Mouse (Mus musculus) neural tube, embryonic 13.5 days (tissue): ENCODE results near the gene Ppp1r1b. TPM values are rescaled to one million over a fixed set of nuclear protein-coding genes. Genes with fewer than 3 reads are reported as not detected.

Experiments used
- ATAC-seq: fragments of 200-750 bp; cut with Nextera tagmentation; 2 replicates; pipeline ENCODE4 v1.8.0; 2017; ENCODE audit warnings: low read depth, mild to moderate bottlenecking, moderate TSS enrichment, moderate library complexity
- H3K27ac ChIP-seq: fragments of 300-500 bp; sonication (generic); replicated peaks from 2 replicates; pipeline ENCODE4 v1.5.1; 2015; ENCODE audit warnings: moderate library complexity, mild to moderate bottlenecking, inconsistent platforms
- H3K27me3 ChIP-seq: fragments of 300-500 bp; sonication (generic); 2 replicates; pipeline ENCODE4 v1.6.1; 2015; ENCODE audit warnings: mild to moderate bottlenecking, inconsistent platforms
- H3K36me3 ChIP-seq: fragments of 300-500 bp; sonication (generic); 2 replicates; pipeline ENCODE4 v1.6.1; 2015; ENCODE audit warnings: mild to moderate bottlenecking, inconsistent platforms
- H3K4me1 ChIP-seq: fragments of 300-500 bp; sonication (generic); replicated peaks from 2 replicates; pipeline ENCODE4 v1.6.1; 2015; ENCODE audit warnings: inconsistent platforms
- H3K4me2 ChIP-seq: fragments of 300-500 bp; sonication (generic); 2 replicates; pipeline ENCODE4 v1.6.1; 2015; ENCODE audit warnings: inconsistent platforms, mild to moderate bottlenecking, moderate library complexity
- H3K4me3 ChIP-seq: fragments of 300-500 bp; sonication (generic); 2 replicates; pipeline ENCODE4 v1.5.1; 2015; ENCODE audit warnings: mild to moderate bottlenecking, inconsistent platforms
- H3K9ac ChIP-seq: fragments of 300-500 bp; sonication (generic); 2 replicates; pipeline ENCODE4 v1.6.1; 2015; ENCODE audit warnings: moderate library complexity, mild to moderate bottlenecking, inconsistent platforms
- H3K9me3 ChIP-seq: fragments of 300-500 bp; sonication (generic); 2 replicates; pipeline ENCODE4 v1.6.1; 2016; ENCODE audit warnings: inconsistent platforms
- WGBS: fragments of 180-500 bp; shearing (Covaris S2); methylation state at CpG from one replicate; pipeline ENCODE4 v1.1.7; 2015; 5-methylcytosine and 5-hydroxymethylcytosine counted together
- polyA plus RNA-seq: library from polyadenylated mRNA; unstranded; fragments of >200 nt; fragmentation: Nextera tagmentation; extraction: Ambion mirVana; gene quantifications from 2 replicates; pipeline ENCODE4 v1.2.1, GENCODE M21; 2015

Ppp1r1b gene
- 1.7 and 2.1 TPM in 2 replicates for polyA plus RNA-seq

GRCm38 (mm10) chr11:98348083-98348961 lies at the start of gene Ppp1r1b:
Ppp1r1b (plus strand) TSS chr11:98348404.
- H3K27me3 ChIP-seq, result peaks cover 97% of the 10 kb centered on the region
- no peak within 1 kb of the TSS for H3K27ac ChIP-seq
- peaks cover 22% of the 10 kb centered on the region for H3K4me1 ChIP-seq
- 1% methylated on average over 54 of the region's 55 CpGs for WGBS
- no peaks in the 10 kb centered on the region for H3K9me3 ChIP-seq
- no peaks in the 10 kb centered on the region for H3K36me3 ChIP-seq
- peak within 1 kb of the TSS; percentile 65 for H3K9ac ChIP-seq
- peak; percentile 57 for ATAC-seq
- H3K4me3 ChIP-seq, result peak within 1 kb of the TSS; percentile 48
- peak within 1 kb of the TSS; percentile 85 for H3K4me2 ChIP-seq

DNA sequence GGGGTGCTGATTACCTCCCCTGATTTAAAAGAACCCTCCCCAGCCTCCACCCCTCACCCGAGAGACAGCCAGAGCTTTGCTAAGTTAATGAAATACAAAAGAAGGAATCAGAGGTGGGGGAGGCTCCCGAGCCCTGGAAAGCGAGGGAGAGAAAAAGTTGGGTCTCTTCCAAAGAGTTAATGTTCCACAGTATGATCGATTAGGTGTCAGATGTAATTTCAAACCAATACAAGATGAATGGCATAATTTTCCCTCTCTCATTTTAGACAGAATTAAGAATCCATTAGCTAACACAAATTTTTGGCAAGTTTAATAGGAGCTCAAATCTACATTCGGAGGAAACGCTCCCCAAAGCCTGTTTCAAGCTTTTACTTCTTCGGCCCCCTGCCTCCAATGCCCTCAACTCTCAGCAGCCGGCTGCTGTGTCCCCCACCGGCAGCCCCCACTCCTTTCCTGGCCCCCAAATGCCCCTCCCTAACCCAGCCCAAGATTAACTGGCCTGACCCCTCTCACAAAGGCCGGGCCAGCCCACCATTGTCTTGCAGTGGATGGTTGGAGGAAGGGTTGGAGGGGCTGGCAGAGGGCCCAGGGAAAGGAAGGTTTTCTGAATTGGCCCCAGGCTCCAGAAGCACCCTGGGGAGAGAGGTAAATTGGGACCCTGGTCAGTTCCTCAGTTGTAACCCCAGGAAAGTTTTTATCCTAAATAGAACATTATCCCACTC lies 49.6 kb upstream of the Ppp1r1b start:
- no peaks in the 10 kb centered on the region for H3K36me3 ChIP-seq
- no peak overlapping the region for H3K4me3 ChIP-seq
- peaks cover 44% of the 10 kb centered on the region for H3K27me3 ChIP-seq
- H3K4me1 ChIP-seq, result peaks cover 52% of the 10 kb centered on the region
- peak overlapping the region; percentile 38; the same call in 1 of the 2 replicates for H3K9ac ChIP-seq
- 2% methylated on average over 10 of the region's 10 CpGs for whole genome bisulfite sequencing
- no peak overlapping the region for H3K4me2 ChIP-seq
- H3K27ac ChIP-seq, result no peak overlapping the region
- no peaks in the 10 kb centered on the region for H3K9me3 ChIP-seq
- ATAC-seq, result no peak

GRCm38 (mm10) chr11:98313790-98314323 lies 34.3 kb upstream of the Ppp1r1b start:
- no peaks in the 10 kb centered on the region for H3K36me3 ChIP-seq
- H3K4me1 ChIP-seq, result peaks cover 19% of the 10 kb centered on the region
- H3K9ac ChIP-seq, result 0 out of 2 replicates have a peak overlapping the region, but pooled peaks have one; percentile 22
- H3K9me3 ChIP-seq, result no peaks in the 10 kb centered on the region
- no peak overlapping the region for H3K4me3 ChIP-seq
- WGBS, result 1% methylated on average over 26 of the region's 26 CpGs
- no peak overlapping the region for H3K27ac ChIP-seq
- no peak for ATAC-seq
- peak overlapping the region; percentile 29 for H3K4me2 ChIP-seq
- H3K27me3 ChIP-seq, result peaks cover 96% of the 10 kb centered on the region

DNA sequence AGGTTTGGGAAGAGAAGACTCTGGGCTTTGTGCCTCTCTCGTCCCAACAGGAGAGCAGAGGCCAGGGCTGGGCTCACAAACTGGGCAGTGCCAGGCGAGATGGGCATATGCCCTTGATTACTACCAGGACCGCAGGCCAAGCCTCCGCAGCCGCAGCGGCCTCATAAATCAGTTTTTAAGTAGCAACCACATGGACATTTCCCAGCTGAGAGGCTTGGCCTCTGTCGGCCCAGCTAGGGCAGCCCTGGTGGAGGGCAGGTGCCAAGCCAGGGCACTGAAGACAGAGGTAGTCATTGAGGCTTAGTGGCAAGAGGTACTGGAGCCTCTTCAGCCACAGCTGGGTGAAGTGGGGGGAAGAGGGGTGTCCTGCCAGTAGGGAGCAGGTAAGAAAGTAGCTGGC lies 30.7 kb upstream of the Ppp1r1b start:
- H3K4me2 ChIP-seq, result no peak overlapping the region

DNA sequence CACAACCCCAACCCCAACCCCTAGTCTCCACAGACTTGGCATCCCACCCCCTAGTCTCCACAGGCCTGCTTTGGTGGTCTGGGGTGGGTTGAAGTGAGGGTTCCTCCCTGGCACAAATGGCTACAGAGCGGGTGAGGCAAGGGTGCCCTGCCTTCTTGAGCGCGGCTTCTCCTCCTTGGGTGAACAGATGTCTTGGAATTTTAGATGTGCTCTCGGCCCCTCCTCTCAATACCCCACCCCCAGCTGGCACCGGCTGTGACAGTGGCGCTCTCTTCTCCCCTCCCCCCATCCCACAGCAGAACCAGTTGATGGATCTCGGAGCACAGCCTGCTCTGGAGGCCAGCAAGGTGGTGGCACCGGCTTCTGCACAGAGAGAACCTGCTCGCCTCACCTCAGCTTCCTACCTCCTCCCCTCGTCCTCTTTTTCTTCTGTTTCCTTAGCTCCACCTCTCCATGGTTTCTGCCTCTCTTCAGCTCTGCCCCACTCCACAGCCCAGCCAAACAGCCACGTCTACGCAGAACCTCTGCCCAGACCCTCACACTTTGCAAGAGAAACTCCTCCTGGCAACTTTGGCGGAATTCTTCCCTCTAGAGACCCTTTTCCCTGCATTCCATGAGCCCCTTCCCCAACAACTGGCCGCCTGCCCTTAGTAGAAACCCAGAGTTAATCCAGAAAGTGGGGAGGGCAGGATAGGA lies 29.6 kb upstream of the Ppp1r1b start:
- Histone ChIP-seq H3K4me3 (no peak overlapping the region), H3K9me3 (no peaks in the 10 kb centered on the region), H3K4me2 (peak overlapping the region; percentile 11; the same call in 1 of the 2 replicates), H3K9ac (no peak overlapping the region), H3K36me3 (no peaks in the 10 kb centered on the region), H3K27ac (peak overlapping the region; percentile 52; the same call in 1 of the 2 replicates), H3K27me3 (peaks cover 100% of the 10 kb centered on the region), H3K4me1 (peaks cover 41% of the 10 kb centered on the region)
- ATAC-seq, result no peak
- WGBS, result under 1% methylated on average over 14 of the region's 14 CpGs

More for the DNA sequence above, 30.7 kb upstream of the Ppp1r1b start:
- no peak for ATAC-seq
- H3K9ac ChIP-seq, result no peak overlapping the region
- H3K4me3 ChIP-seq, result no peak overlapping the region
- no peak overlapping the region; the same call in 1 of the 2 replicates for H3K27ac ChIP-seq
- no peaks in the 10 kb centered on the region for H3K36me3 ChIP-seq
- peaks cover 43% of the 10 kb centered on the region for H3K4me1 ChIP-seq
- peaks cover 99% of the 10 kb centered on the region for H3K27me3 ChIP-seq
- H3K9me3 ChIP-seq, result no peaks in the 10 kb centered on the region
- WGBS, result under 1% methylated on average over 7 of the region's 7 CpGs

DNA sequence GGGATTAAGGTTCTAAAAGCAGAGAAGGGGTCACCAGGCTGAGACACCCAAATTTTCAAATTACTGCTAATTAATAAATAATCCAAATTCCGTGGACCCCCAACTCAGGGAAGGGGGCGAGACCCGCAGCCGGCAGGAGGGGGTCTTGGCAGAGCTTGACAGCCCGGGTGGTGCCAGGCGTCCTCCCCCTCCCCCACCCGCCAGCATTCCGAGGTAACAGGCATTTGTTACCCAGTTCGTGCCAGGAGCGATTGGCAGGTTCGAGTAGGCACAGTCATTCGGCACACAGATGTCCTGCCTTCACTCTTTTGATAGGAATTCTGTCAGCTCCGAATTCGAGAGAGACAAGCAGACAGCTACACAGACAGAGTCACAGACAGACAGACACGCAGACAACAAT lies 29.1 kb upstream of the Ppp1r1b start:
- no peak for ATAC-seq
- Histone ChIP-seq H3K4me1 (peaks cover 38% of the 10 kb centered on the region), H3K27me3 (peaks cover 100% of the 10 kb centered on the region), H3K4me2 (peak overlapping the region; percentile 11; the same call in 1 of the 2 replicates), H3K27ac (peak overlapping the region; percentile 52; the same call in 1 of the 2 replicates), H3K36me3 (no peaks in the 10 kb centered on the region), H3K9ac (no peak overlapping the region), H3K4me3 (no peak overlapping the region), H3K9me3 (no peaks in the 10 kb centered on the region)
- WGBS, result under 1% methylated on average over 15 of the region's 15 CpGs

- 11% methylated on average over 4 of the region's 4 CpGs for WGBS
- Histone ChIP-seq H3K27ac (peak overlapping the region; percentile 25; the same call in 1 of the 2 replicates), H3K4me2 (no peak overlapping the region), H3K9me3 (no peaks in the 10 kb centered on the region), H3K36me3 (no peaks in the 10 kb centered on the region), H3K9ac (no peak overlapping the region), H3K4me1 (peaks cover 42% of the 10 kb centered on the region), H3K27me3 (peaks cover 100% of the 10 kb centered on the region), H3K4me3 (no peak overlapping the region)
- no peak for ATAC-seq
Measured at GRCm38 (mm10) chr11:98319544-98319943, 28.7 kb upstream of the Ppp1r1b start.

- Histone ChIP-seq H3K36me3 (no peaks in the 10 kb centered on the region), H3K4me1 (peaks cover 44% of the 10 kb centered on the region), H3K27ac (peak overlapping the region; percentile 25; the same call in 1 of the 2 replicates), H3K4me2 (0 out of 2 replicates have a peak overlapping the region, but pooled peaks have one; percentile 18), H3K27me3 (peaks cover 100% of the 10 kb centered on the region), H3K9ac (no peak overlapping the region), H3K4me3 (no peak overlapping the region), H3K9me3 (no peaks in the 10 kb centered on the region)
- WGBS, result 5% methylated on average over 2 of the region's 2 CpGs
- ATAC-seq, result no peak
Measured at GRCm38 (mm10) chr11:98319944-98320343, 28.3 kb upstream of the Ppp1r1b start.

DNA sequence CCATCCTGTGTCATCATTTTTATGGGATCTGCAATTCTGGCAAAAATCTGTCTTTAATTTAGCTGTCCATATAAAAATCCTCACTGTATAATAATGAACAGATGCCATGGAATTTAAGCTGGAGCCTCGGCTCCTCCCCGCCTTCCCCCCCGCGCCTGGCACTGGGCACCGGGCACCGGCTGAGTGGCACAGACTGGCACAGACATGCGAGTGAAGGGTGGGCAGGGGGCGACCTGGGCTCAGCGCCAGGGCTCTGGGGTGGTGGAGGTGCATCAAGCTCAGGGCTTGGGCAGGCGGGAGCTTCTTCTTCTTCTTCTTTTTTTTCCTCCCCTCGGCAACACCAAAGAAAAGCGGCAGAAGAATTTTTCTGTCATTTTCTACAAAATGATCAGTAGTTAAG lies 27.8 kb upstream of the Ppp1r1b start:
- Histone ChIP-seq H3K27me3 (peaks cover 100% of the 10 kb centered on the region), H3K36me3 (no peaks in the 10 kb centered on the region), H3K9ac (no peak overlapping the region), H3K4me2 (peak overlapping the region; percentile 34), H3K27ac (peak overlapping the region; percentile 72; the same call in 1 of the 2 replicates), H3K9me3 (no peaks in the 10 kb centered on the region), H3K4me3 (peak overlapping the region; percentile 8; the same call in 1 of the 2 replicates), H3K4me1 (peaks cover 44% of the 10 kb centered on the region)
- no peak for ATAC-seq
- WGBS, result 6% methylated on average over 12 of the region's 12 CpGs

DNA sequence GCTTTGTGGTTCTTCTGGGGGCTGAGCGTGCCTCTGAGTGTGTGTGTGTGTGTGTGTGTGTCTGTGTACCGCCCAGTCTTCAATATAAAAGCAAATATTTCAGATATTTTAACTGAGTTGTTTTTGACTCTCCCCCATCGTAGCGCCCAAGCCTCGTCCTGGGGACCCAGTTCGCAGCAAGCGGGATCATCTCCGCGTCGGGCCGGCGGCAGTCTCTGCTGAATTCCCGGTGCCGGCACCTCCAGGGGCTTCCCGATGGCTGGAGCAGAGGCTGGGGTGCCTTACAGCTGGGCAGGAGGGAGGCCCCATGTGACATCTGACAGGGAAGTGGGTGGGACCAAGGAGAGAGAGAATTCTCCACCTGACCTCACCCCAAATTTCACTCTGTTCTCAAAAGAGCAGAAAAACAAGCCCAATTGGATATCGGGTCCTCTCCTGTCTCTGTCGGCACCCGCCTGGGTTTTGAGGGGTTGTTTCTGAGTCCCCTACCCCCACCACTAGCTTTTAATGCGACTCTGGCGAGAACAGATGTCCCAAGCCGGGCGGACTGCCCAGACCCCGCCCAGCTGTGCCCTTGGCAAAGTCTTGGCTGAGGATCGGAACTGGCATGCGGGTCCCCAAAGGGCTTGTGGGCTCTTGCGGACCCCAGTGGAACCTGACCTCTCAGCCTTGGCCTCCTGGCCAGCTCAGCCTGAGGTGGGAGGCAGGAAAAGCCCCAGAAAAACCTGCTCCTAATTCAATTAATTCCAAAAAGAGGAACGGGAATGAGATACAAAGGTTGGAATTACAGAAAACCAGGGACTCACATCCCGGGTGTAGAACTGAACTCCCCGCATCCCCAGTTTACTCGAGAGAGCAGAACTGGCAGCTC lies 27.2 kb upstream of the Ppp1r1b start:
- Histone ChIP-seq H3K4me2 (peak overlapping the region; percentile 34), H3K4me3 (0 out of 2 replicates have a peak overlapping the region, but pooled peaks have one; percentile 8), H3K4me1 (peaks cover 44% of the 10 kb centered on the region), H3K36me3 (no peaks in the 10 kb centered on the region), H3K9me3 (no peaks in the 10 kb centered on the region), H3K27me3 (peaks cover 100% of the 10 kb centered on the region), H3K27ac (peak overlapping the region; percentile 72; the same call in 1 of the 2 replicates), H3K9ac (no peak overlapping the region)
- no peak for ATAC-seq
- 1% methylated on average over 30 of the region's 30 CpGs for WGBS
